Mouse (Mus musculus) neural tube, embryonic 12.5 days (tissue): ENCODE measurements around the gene Necab2. TPM values are rescaled to one million over a fixed set of nuclear protein-coding genes. Genes with fewer than 3 reads are reported as not detected.

Source experiments
- ATAC-seq: fragments of 200-750 bp; cut with Nextera tagmentation; 2 replicates; pipeline ENCODE4 v1.8.0; 2017; ENCODE audit warnings: low read depth, mild to moderate bottlenecking, moderate TSS enrichment, moderate library complexity; ENCODE audit not compliant: low FRiP score
- H3K27ac ChIP-seq: fragments of 300-500 bp; sonication (generic); 2 replicates; pipeline ENCODE4 v1.5.1; 2016
- H3K27me3 ChIP-seq: fragments of 300-500 bp; sonication (generic); replicated peaks from 2 replicates; pipeline ENCODE4 v1.6.1; 2016; ENCODE audit warnings: mild to moderate bottlenecking
- H3K36me3 ChIP-seq: fragments of 300-500 bp; sonication (generic); 2 replicates; pipeline ENCODE4 v1.6.1; 2016; ENCODE audit warnings: mild to moderate bottlenecking
- H3K4me1 ChIP-seq: fragments of 300-500 bp; sonication (generic); 2 replicates; pipeline ENCODE4 v1.6.1; 2016
- H3K4me2 ChIP-seq: fragments of 300-500 bp; sonication (generic); replicated peaks from 2 replicates; pipeline ENCODE4 v1.6.1; 2016; ENCODE audit warnings: mild to moderate bottlenecking
- H3K4me3 ChIP-seq: fragments of 300-500 bp; sonication (generic); 2 replicates; pipeline ENCODE4 v1.5.1; 2016
- H3K9ac ChIP-seq: fragments of 300-500 bp; sonication (generic); 2 replicates; pipeline ENCODE4 v1.6.1; 2016; ENCODE audit warnings: mild to moderate bottlenecking
- H3K9me3 ChIP-seq: fragments of 300-500 bp; sonication (generic); 2 replicates; pipeline ENCODE4 v1.6.1; 2016; ENCODE audit warnings: mild to moderate bottlenecking
- WGBS: fragments of 180-500 bp; shearing (Covaris S2); methylation state at CpG from one replicate; pipeline ENCODE4 v1.1.7; 2016; 5-methylcytosine and 5-hydroxymethylcytosine counted together
- polyA plus RNA-seq: library from polyadenylated mRNA; unstranded; fragments of >200 nt; fragmentation: Nextera tagmentation; extraction: Ambion mirVana; gene quantifications from 2 replicates; pipeline ENCODE4 v1.2.1, GENCODE M21; 2016

The Necab2 gene
- polyA plus RNA-seq = 26.3 and 29.5 TPM in 2 replicates

DNA sequence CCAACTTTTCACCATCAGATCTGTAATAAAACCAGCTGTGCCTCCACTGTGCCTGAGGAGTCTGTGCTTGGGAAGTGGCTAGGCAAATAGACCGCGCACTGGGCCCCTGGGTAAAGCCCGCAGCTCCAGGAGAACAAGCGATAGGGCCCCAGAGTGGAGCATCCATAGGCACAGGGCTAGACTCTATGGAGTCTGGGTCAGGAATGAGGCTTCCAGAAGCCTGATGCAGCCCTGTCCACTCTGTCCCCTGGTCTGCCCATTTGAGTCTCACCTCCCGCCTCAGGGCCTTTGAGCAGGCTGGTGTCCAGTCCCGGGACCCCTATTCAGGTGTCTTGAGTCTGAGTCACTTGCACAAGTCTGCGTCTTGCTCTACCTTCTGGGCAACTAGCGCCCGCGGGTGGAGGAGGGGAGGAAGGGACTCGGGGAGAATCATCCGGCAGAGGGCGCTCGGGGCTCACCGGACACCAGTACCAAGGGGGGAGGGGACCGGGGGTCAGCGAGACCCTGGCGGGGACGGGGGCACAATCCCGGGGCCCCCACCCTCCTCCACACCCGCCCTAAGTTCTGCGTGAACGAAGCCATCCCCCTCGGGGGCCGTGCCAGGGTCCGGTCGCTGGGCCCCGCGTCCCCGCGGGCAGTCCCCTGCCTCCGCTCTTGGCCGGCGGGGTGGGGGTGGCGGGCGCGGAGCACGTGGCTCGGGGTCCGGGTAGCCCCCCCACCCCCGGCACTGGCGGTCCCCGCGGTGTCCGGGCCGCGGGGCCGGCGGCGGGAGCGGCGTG lies at the start of gene Necab2:
Gene Necab2, plus strand, starts transcription at position 509 of the 779 bp plus-strand sequence.
- peak within 1 kb of the TSS; percentile 73 for H3K4me3 ChIP-seq
- peak within 1 kb of the TSS; percentile 75 for H3K9ac ChIP-seq
- H3K9me3 ChIP-seq = no peaks in the 10 kb centered on the region
- no peak within 1 kb of the TSS for H3K27ac ChIP-seq
- peaks cover 7% of the 10 kb centered on the region for H3K4me1 ChIP-seq
- H3K36me3 ChIP-seq = no peaks in the 10 kb centered on the region
- peak; percentile 75 for ATAC-seq
- 2% methylated on average over 36 of the region's 52 CpGs for WGBS
- H3K4me2 ChIP-seq = peak within 1 kb of the TSS; percentile 91
- H3K27me3 ChIP-seq = peaks cover 27% of the 10 kb centered on the region

DNA sequence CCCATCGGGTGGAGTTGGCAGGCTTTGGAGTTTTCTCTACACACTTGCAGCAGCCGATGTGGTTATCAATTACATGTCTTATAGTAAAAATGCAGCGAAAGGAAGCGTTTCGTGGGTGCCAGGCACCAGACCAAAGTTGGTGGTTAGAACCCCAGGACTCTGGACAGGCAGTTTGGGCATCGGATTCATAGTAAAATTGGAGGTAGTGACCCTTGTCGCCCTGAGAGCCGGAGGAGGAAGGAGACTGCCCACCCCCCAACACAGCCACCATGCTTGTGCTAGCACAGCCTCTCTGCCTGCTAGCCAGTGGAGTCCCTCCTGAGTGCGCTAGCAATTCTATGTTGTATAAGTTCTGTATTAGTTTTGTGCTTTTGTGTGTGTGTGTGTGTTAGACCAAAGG lies 48.0 kb upstream of the Necab2 start:
- Histone ChIP-seq H3K4me2 (no peak overlapping the region), H3K9me3 (no peaks in the 10 kb centered on the region), H3K4me3 (no peak overlapping the region), H3K36me3 (peaks cover 6% of the 10 kb centered on the region; the same call in 1 of the 2 replicates), H3K27me3 (no peaks in the 10 kb centered on the region), H3K27ac (no peak overlapping the region), H3K4me1 (peaks cover 13% of the 10 kb centered on the region), H3K9ac (no peak overlapping the region)
- WGBS = 87% methylated on average over 9 of the region's 9 CpGs
- ATAC-seq = no peak

DNA sequence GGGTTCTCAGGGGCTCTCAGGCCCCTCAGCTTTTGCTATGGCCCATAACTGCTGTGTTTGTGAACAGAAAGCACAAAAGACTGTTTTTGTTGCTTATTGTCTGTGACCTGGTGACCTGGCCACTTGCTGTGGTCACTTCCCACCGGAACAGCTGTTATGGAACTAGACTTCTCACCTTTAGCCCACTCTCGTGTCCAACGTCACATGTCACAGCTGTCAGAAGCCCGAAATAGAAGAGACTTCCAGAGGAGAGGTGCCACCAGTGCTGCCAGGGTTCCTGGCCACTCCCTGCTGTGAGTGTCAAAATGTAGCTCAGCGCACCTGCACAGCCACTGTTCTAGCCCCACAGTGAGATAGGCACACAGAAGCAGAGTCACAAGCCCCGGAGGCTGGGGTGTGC lies 47.3 kb upstream of the Necab2 start:
- Histone ChIP-seq H3K36me3 (peaks cover 6% of the 10 kb centered on the region; the same call in 1 of the 2 replicates), H3K4me2 (no peak overlapping the region), H3K4me1 (peaks cover 12% of the 10 kb centered on the region), H3K27me3 (no peaks in the 10 kb centered on the region), H3K27ac (no peak overlapping the region), H3K9me3 (no peaks in the 10 kb centered on the region), H3K4me3 (no peak overlapping the region), H3K9ac (no peak overlapping the region)
- no peak for ATAC-seq
- WGBS = 56% methylated on average over 6 of the region's 6 CpGs

DNA sequence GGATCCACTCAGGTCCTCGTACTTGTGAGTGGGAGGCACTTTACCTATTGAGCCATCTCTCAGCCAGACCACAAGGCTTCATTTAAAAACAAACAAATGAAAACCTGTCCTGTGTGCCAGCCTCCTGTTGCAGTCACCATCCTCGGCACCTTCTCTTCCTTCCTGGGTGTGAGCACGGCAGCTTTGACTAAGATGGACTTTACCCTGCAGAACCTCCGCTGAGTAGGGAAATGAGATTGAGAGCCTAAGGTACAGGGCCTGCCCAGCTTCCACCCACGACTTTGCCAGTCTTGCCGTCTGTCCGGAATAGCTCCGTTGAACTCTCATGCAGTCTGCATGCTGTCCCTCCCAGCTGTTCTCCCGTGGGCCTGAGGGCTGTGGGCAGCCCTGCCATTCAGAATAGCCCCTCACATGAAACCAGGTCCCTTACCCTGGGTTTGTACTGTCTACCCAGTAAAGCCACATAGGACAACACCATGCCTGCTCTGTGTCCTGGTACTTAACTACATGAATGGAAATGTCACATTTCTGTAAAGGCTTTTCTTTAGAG lies 46.3 kb upstream of the Necab2 start:
- H3K9me3 ChIP-seq = no peaks in the 10 kb centered on the region
- no peaks in the 10 kb centered on the region for H3K27me3 ChIP-seq
- ATAC-seq = no peak
- no peak overlapping the region for H3K4me2 ChIP-seq
- H3K36me3 ChIP-seq = peaks cover 15% of the 10 kb centered on the region
- H3K27ac ChIP-seq = no peak overlapping the region
- 87% methylated on average over 9 of the region's 9 CpGs for WGBS
- peaks cover 9% of the 10 kb centered on the region for H3K4me1 ChIP-seq
- no peak overlapping the region for H3K4me3 ChIP-seq
- H3K9ac ChIP-seq = no peak overlapping the region

DNA sequence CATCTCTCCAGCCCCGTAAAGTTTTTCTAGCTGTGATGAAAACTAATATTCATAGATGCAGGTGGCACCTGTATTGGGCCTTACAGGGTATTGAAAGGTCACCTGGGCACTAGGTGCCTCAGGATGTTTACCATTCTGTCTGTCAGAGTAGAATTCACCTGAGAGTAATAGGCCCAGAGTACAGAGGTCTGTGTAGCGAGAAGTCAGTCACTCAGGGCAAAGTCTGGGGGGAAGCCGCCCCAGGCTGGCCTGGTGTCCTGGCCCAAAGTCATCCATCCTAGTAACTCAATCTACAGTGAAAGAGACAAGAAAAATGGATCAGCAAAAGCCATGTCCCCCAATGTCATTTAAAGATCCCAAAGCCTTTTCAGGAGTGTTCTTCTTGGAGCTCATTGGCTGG lies 45.6 kb upstream of the Necab2 start:
- 85% methylated on average over 3 of the region's 3 CpGs for WGBS

DNA sequence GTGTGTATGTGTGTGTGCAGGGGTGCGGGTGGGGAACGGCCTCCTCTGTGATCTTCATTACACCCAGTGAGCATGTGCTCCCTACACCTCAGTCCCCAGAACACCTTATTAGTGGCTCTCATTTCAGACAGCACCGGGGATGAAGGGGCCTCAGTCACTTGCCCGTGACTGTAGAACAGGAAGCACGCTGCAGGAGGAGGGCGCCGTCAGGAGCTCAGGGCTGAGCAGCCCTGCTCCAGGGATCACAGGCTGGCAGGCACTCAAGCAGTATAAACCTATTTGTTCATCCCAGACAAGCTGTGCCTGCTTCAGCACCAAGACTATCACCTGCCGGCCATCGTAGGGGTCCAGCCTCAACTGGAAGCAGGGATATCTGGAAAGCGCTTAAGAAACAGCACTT lies 42.6 kb upstream of the Necab2 start:
- no peak for ATAC-seq
- no peak overlapping the region for H3K27ac ChIP-seq
- no peak overlapping the region for H3K9ac ChIP-seq
- peaks cover 32% of the 10 kb centered on the region for H3K36me3 ChIP-seq
- H3K4me2 ChIP-seq = no peak overlapping the region
- H3K27me3 ChIP-seq = no peaks in the 10 kb centered on the region
- H3K9me3 ChIP-seq = no peaks in the 10 kb centered on the region
- no peak overlapping the region for H3K4me3 ChIP-seq
- no peaks in the 10 kb centered on the region for H3K4me1 ChIP-seq
- WGBS = 76% methylated on average over 10 of the region's 10 CpGs

More for the DNA sequence above, 45.6 kb upstream of the Necab2 start:
- H3K27me3 ChIP-seq = no peaks in the 10 kb centered on the region
- no peak for ATAC-seq
- no peak overlapping the region for H3K9ac ChIP-seq
- no peak overlapping the region for H3K4me2 ChIP-seq
- H3K9me3 ChIP-seq = no peaks in the 10 kb centered on the region
- no peak overlapping the region for H3K4me3 ChIP-seq
- H3K27ac ChIP-seq = no peak overlapping the region
- peaks cover 17% of the 10 kb centered on the region for H3K36me3 ChIP-seq
- peaks cover 2% of the 10 kb centered on the region for H3K4me1 ChIP-seq

DNA sequence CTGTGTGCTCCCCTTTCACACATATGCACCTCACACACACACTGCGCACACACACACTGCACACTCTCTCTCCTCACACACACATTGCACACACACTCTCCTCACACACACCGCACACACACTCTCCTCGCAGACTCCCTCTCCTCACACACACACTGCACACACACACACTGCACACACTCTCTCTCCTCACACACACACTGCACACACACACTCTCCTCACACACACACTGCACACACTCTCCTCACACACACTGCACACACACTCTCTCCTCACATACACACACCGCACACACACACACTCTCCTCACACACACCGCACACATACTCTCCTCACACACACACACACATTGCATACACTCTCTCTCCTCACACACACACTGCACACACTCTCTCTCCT lies 41.9 kb upstream of the Necab2 start:
- H3K9ac ChIP-seq = no peak overlapping the region
- no peaks in the 10 kb centered on the region for H3K27me3 ChIP-seq
- H3K27ac ChIP-seq = no peak overlapping the region
- peaks cover 39% of the 10 kb centered on the region for H3K36me3 ChIP-seq
- H3K4me1 ChIP-seq = no peaks in the 10 kb centered on the region
- H3K4me2 ChIP-seq = no peak overlapping the region
- no peak overlapping the region for H3K4me3 ChIP-seq
- no peaks in the 10 kb centered on the region for H3K9me3 ChIP-seq
- no peak for ATAC-seq
- WGBS = 95% methylated on average over 5 of the region's 5 CpGs

DNA sequence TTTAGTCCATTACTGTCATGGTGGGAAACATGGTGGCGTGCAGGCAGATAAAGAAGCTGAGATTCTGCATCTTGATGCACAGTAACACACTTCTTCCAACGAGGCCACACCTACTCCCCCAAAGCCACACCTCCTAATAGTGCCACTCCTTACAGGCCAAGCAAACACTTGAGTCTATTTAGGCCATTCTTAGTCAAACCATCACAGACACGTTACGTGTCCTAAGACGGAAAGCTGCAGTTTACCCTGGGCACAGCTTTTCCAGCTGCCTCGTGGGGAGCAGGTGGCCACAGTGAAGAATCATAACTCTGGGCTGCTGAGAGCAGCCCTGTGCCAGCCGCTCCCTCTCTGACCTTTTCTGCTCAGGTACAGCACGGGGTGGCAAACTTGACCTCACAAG lies 38.2 kb upstream of the Necab2 start:
- no peak for ATAC-seq
- Histone ChIP-seq H3K27ac (no peak overlapping the region), H3K9me3 (no peaks in the 10 kb centered on the region), H3K4me3 (no peak overlapping the region), H3K4me1 (0 out of 2 replicates have a peak, but pooled peaks cover 4% of the 10 kb centered on the region), H3K36me3 (peaks cover 51% of the 10 kb centered on the region), H3K4me2 (no peak overlapping the region), H3K27me3 (no peaks in the 10 kb centered on the region), H3K9ac (no peak overlapping the region)
- WGBS = 82% methylated on average over 8 of the region's 8 CpGs

DNA sequence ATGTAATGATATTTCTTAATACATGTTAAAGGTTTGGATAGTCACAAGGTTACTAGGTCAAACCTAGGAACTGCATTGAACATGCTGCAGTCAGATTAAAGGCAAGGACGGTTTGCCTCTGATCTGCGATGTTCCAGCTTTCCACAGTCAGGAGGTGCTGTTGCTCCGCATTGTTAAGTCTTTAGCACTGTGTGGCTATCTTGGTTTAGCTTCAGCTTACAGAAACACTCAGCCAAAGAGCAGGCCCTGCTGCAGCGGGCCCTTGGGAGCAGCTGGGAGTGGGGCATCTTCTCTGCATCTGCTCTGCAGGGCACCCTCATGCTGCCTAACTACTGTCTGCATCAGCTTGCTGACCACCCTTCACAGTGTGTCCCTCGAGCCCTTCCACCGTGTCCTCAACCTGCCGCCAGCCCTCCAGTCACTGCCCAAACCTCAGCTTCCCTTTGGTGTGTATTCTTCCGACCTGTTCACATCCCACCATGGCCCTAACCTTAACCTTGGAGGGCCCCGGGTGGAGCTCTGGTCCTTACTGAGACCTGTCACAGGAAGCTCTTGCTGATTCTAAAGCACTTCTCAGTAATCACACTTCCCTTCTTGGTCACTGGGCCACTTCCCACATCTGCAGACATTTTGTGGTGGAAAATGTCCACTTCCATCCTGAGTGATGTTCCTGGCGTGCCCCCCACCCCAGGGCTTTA lies 34.3 kb upstream of the Necab2 start:
- H3K4me1 ChIP-seq = peaks cover 8% of the 10 kb centered on the region; the same call in 1 of the 2 replicates
- H3K4me3 ChIP-seq = no peak overlapping the region
- H3K9ac ChIP-seq = no peak overlapping the region
- ATAC-seq = no peak
- 58% methylated on average over 10 of the region's 10 CpGs for WGBS
- peaks cover 40% of the 10 kb centered on the region for H3K36me3 ChIP-seq
- no peak overlapping the region for H3K27ac ChIP-seq
- no peaks in the 10 kb centered on the region for H3K9me3 ChIP-seq
- H3K27me3 ChIP-seq = no peaks in the 10 kb centered on the region
- no peak overlapping the region for H3K4me2 ChIP-seq

DNA sequence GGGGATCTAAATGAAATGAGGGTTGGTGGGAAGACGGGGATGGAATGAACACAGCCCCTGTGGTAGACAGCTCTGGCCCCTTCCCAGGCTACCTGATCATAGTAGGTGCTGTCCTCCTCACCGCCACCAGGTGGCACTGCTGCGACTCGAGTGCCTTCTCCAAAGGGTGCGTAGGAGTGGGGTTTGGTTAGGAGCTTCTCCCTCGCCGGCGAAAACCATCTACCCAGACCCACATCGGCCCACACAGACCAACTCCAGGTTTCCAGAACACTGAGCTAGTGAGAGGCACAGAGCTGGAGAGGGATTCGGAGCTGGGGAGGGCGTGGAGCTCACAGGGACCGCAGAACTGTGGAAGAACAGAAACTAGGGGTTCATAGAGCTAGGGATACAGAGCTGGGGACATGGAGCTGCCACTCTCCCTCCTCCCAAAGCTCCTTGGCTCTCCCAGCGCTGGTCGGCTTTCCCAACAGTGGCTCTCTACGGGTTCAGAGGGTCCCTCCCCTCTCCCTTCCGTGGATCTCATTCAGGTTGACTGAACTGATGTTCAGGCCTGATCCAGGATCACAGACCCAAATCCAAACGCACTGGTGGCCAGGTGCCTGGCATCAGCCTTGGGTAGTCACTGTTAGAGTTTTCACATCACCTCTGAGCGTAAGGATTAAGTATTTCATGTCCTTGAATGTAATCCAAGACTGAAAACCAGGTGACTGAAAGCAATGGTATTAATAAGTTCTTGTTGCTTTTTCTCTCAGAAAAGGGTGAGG lies 33.6 kb upstream of the Necab2 start:
- H3K9ac ChIP-seq = 0 out of 2 replicates have a peak overlapping the region, but pooled peaks have one; percentile 26
- no peak overlapping the region for H3K4me3 ChIP-seq
- H3K27ac ChIP-seq = no peak overlapping the region
- no peaks in the 10 kb centered on the region for H3K27me3 ChIP-seq
- peak overlapping the region; percentile 52 for H3K4me2 ChIP-seq
- WGBS = 12% methylated on average over 18 of the region's 18 CpGs
- H3K9me3 ChIP-seq = no peaks in the 10 kb centered on the region
- peak; percentile 74; the same call in 1 of the 2 replicates for ATAC-seq
- H3K4me1 ChIP-seq = peaks cover 8% of the 10 kb centered on the region; the same call in 1 of the 2 replicates
- H3K36me3 ChIP-seq = peaks cover 34% of the 10 kb centered on the region

DNA sequence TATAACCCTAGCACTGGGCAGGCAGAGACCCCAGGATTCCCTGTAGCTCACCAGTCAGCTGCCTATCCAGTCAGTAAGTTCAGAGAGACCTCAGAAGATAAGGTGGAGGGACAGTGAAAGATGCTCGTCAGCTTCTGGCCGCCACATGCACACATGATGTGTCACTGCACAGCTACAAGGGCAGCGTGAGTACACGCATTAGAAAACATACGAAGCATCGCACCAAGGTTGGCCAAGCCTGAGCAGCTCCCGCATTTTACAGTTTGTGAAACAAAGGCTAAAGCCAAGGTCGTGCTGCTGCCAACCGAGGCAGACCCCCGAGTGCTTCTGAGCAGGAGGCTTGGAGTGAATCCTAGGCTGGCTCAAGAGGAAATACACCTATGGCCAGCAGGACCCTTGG lies 32.9 kb upstream of the Necab2 start:
- no peaks in the 10 kb centered on the region for H3K27me3 ChIP-seq
- peaks cover 8% of the 10 kb centered on the region; the same call in 1 of the 2 replicates for H3K4me1 ChIP-seq
- no peak overlapping the region for H3K4me3 ChIP-seq
- H3K4me2 ChIP-seq = no peak overlapping the region
- 85% methylated on average over 10 of the region's 10 CpGs for WGBS
- no peak overlapping the region for H3K9ac ChIP-seq
- no peak for ATAC-seq
- H3K27ac ChIP-seq = no peak overlapping the region
- no peaks in the 10 kb centered on the region for H3K9me3 ChIP-seq
- H3K36me3 ChIP-seq = peaks cover 27% of the 10 kb centered on the region

DNA sequence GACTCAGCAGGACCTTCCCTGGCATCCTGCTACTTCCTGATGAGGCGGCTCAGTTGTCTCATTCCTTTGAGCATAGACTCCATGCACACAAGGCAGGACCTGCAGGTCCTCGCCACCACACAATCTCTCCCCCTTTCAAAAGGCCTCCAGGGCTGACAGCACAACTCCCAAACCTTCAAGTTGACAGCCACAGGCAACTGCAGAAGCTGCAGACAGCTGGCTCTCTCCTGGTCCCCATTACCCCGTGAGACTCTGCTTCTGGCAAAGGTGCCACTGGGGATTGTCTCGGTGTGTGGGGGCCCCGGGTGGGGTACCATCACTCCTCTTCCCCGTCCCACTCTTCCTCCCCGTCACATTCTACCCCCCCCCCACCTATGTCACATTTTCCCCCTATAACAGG lies 26.2 kb upstream of the Necab2 start:
- no peak overlapping the region for H3K9ac ChIP-seq

More for the DNA sequence above, 26.2 kb upstream of the Necab2 start:
- 70% methylated on average over 7 of the region's 7 CpGs for WGBS
- Histone ChIP-seq H3K27me3 (0 out of 2 replicates have a peak, but pooled peaks cover 3% of the 10 kb centered on the region), H3K4me3 (no peak overlapping the region), H3K36me3 (no peaks in the 10 kb centered on the region), H3K9me3 (no peaks in the 10 kb centered on the region), H3K27ac (no peak overlapping the region), H3K4me1 (peaks cover 5% of the 10 kb centered on the region), H3K4me2 (no peak overlapping the region)
- no peak for ATAC-seq
